Mouse (Mus musculus) kidney, embryonic 16.5 days (tissue): ENCODE data around the gene Atp4b. TPM values are rescaled to one million over a fixed set of nuclear protein-coding genes. Genes with fewer than 3 reads are reported as not detected.

Source experiments
- ATAC-seq: fragments of 200-750 bp; cut with Nextera tagmentation; 2 replicates; pipeline ENCODE4 v1.8.0; 2017; ENCODE audit warnings: moderate TSS enrichment; ENCODE audit not compliant: low FRiP score, low TSS enrichment
- H3K27ac ChIP-seq: fragments of 300-500 bp; sonication (generic); 2 replicates; pipeline ENCODE4 v1.5.1; 2014; ENCODE audit warnings: low read length
- H3K27me3 ChIP-seq: fragments of 300-500 bp; sonication (generic); 2 replicates; pipeline ENCODE4 v1.6.1; 2014; ENCODE audit warnings: low read length, control low read depth, mixed read lengths; ENCODE audit not compliant: insufficient read depth
- H3K36me3 ChIP-seq: fragments of 300-500 bp; sonication (generic); 2 replicates; pipeline ENCODE4 v1.6.1; 2014; ENCODE audit warnings: low read length, control low read depth, mixed read lengths; ENCODE audit not compliant: insufficient read depth
- H3K4me1 ChIP-seq: fragments of 300-500 bp; sonication (generic); 2 replicates; pipeline ENCODE4 v1.6.1; 2014; ENCODE audit warnings: low read length, control low read depth, mixed read lengths; ENCODE audit not compliant: insufficient read depth
- H3K4me2 ChIP-seq: fragments of 300-500 bp; sonication (generic); replicated peaks from 2 replicates; pipeline ENCODE4 v1.6.1; 2014; ENCODE audit warnings: low read depth, low read length
- H3K4me3 ChIP-seq: fragments of 300-500 bp; sonication (generic); 2 replicates; pipeline ENCODE4 v1.5.1; 2014; ENCODE audit warnings: mild to moderate bottlenecking, low read length
- H3K9ac ChIP-seq: fragments of 300-500 bp; sonication (generic); replicated peaks from 2 replicates; pipeline ENCODE4 v1.6.1; 2014; ENCODE audit warnings: low read length
- H3K9me3 ChIP-seq: fragments of 300-500 bp; sonication (generic); 2 replicates; pipeline ENCODE4 v1.6.1; 2016; ENCODE audit warnings: low read length, control low read depth
- WGBS: fragments of 180-500 bp; shearing (Covaris S2); extraction: QIAGEN DNeasy Blood & Tissue Kit; methylation state at CpG from one replicate; pipeline ENCODE4 v1.1.7; 2014; 5-methylcytosine and 5-hydroxymethylcytosine counted together
- polyA plus RNA-seq: library from polyadenylated mRNA; unstranded; fragments of >200 nt; fragmentation: Nextera tagmentation; extraction: Ambion mirVana; gene quantifications from 2 replicates; pipeline ENCODE4 v1.2.1, GENCODE M21; 2015

Atp4b gene
- not detected in 2 replicates for polyA plus RNA-seq

- Histone ChIP-seq H3K27ac (no peak within 1 kb of the TSS), H3K36me3 (no peaks in the 10 kb centered on the region), H3K27me3 (no peaks in the 10 kb centered on the region), H3K4me2 (no peak within 1 kb of the TSS), H3K4me3 (no peak within 1 kb of the TSS), H3K4me1 (no peaks in the 10 kb centered on the region), H3K9ac (no peak within 1 kb of the TSS), H3K9me3 (no peaks in the 10 kb centered on the region)
- 86% methylated on average over 5 of the region's 5 CpGs for WGBS
- ATAC-seq, result no peak
Measured at GRCm38 (mm10) chr8:13396725-13397124, at the start of gene Atp4b. Gene Atp4b, minus strand, starts transcription at chr8:13396825.

GRCm38 (mm10) chr8:13442152-13442551 is 45.5 kb upstream of the Atp4b start:
- no peak for ATAC-seq
- no peak overlapping the region for H3K4me2 ChIP-seq
- 86% methylated on average over 2 of the region's 2 CpGs for WGBS

DNA sequence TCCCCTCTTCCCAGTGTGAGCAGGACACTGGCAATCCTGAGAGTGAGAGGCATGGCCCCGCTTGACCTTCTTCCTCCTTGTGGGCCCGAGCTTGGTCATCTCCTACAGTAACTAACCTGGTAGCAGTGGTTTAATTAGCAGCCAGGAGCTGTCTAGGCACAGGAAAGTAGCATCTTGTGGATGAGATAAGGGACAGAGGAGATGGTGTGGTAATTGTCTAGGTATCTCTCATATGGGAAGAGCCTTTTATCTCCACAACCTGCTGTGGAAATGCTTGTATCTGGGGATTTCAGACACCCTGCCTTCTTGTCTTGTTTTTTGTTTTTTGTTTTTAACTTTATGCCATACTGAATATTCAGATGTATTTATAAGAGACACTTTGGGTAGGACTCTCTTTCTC is 40.9 kb upstream of the Atp4b start:
- Histone ChIP-seq H3K36me3 (no peaks in the 10 kb centered on the region), H3K27ac (no peak overlapping the region), H3K9me3 (no peaks in the 10 kb centered on the region), H3K4me1 (peaks cover 11% of the 10 kb centered on the region; the same call in 1 of the 2 replicates), H3K9ac (no peak overlapping the region), H3K27me3 (peaks cover 28% of the 10 kb centered on the region), H3K4me2 (no peak overlapping the region), H3K4me3 (no peak overlapping the region)
- ATAC-seq, result no peak
- 72% methylated on average over 2 of the region's 2 CpGs for WGBS

More at GRCm38 (mm10) chr8:13442152-13442551, 45.5 kb upstream of the Atp4b start:
- H3K9ac ChIP-seq, result no peak overlapping the region
- H3K4me3 ChIP-seq, result no peak overlapping the region
- H3K4me1 ChIP-seq, result no peaks in the 10 kb centered on the region
- H3K27ac ChIP-seq, result no peak overlapping the region
- no peaks in the 10 kb centered on the region for H3K36me3 ChIP-seq
- H3K9me3 ChIP-seq, result no peaks in the 10 kb centered on the region
- H3K27me3 ChIP-seq, result no peaks in the 10 kb centered on the region; the same call in 1 of the 2 replicates

GRCm38 (mm10) chr8:13436052-13436451 is 39.4 kb upstream of the Atp4b start:
- Histone ChIP-seq H3K4me2 (peak overlapping the region; percentile 40; the same call in 1 of the 2 replicates), H3K9ac (no peak overlapping the region), H3K36me3 (no peaks in the 10 kb centered on the region), H3K27ac (no peak overlapping the region), H3K9me3 (no peaks in the 10 kb centered on the region), H3K4me3 (no peak overlapping the region), H3K4me1 (peaks cover 11% of the 10 kb centered on the region; the same call in 1 of the 2 replicates), H3K27me3 (peaks cover 28% of the 10 kb centered on the region)
- ATAC-seq, result no peak
- 14% methylated on average over 8 of the region's 8 CpGs for WGBS

DNA sequence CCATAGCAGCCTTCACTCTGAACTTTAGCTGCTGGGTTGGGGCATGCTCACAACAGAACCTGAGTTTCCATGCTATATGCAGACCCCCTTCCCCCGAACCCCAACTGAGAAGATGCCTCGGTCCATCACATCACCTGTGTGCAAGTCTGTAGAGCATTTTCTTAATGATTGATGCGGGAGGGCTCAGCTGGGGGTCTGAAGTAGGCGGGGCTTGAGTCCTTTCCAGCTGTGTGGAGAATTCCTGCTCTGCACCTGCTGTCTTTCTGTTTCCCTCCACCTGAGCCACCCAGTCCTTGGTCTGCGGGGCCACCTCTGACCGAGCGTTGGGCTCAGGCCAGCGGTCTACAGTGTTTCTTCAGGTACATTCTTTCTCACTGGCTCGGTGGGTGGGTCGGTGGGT is 38.3 kb upstream of the Atp4b start, which contains the start of gene Tmem255b:
TSS of gene Tmem255b (plus strand) at position 301 of the 400 bp plus-strand sequence.
- Histone ChIP-seq H3K27ac (no peak within 1 kb of the TSS), H3K9ac (0 out of 2 replicates have a peak within 1 kb of the TSS, but pooled peaks have one; percentile 32), H3K4me2 (peak within 1 kb of the TSS; percentile 40), H3K4me1 (peaks cover 11% of the 10 kb centered on the region; the same call in 1 of the 2 replicates), H3K4me3 (peak within 1 kb of the TSS; percentile 20), H3K9me3 (no peaks in the 10 kb centered on the region), H3K36me3 (no peaks in the 10 kb centered on the region), H3K27me3 (peaks cover 28% of the 10 kb centered on the region)
- ATAC-seq, result no peak
- WGBS, result 19% methylated on average over 10 of the region's 10 CpGs

- H3K27ac ChIP-seq, result no peak overlapping the region
- H3K4me1 ChIP-seq, result peaks cover 11% of the 10 kb centered on the region; the same call in 1 of the 2 replicates
- no peak overlapping the region for H3K4me2 ChIP-seq
- H3K27me3 ChIP-seq, result peaks cover 28% of the 10 kb centered on the region
- no peak overlapping the region for H3K9ac ChIP-seq
- H3K36me3 ChIP-seq, result no peaks in the 10 kb centered on the region
- H3K9me3 ChIP-seq, result no peaks in the 10 kb centered on the region
- 58% methylated on average over 5 of the region's 5 CpGs for WGBS
- no peak overlapping the region for H3K4me3 ChIP-seq
- no peak for ATAC-seq
Measured at GRCm38 (mm10) chr8:13433130-13433529, 36.5 kb upstream of the Atp4b start.

DNA sequence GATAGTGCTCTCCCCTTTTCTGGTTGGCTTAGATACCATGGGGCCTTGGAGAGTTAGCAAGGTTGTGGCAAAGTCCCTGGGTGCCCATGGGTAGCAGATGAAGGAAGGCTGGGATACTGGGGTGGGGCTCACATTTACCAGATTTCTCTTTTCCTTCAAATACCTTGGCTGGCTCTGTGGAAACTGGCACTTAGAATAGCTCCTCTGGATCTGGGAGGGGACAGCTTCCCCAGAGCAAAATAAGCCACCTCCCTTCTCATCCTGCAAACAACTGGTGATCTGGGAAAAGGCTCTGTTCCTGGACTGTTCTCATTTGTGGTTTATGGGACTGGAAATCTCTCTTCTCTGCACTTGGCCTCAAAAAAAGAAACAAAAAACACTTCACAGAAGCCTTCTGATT is 34.2 kb upstream of the Atp4b start:
- Histone ChIP-seq H3K4me1 (peaks cover 10% of the 10 kb centered on the region; the same call in 1 of the 2 replicates), H3K9me3 (no peaks in the 10 kb centered on the region), H3K27ac (no peak overlapping the region), H3K36me3 (no peaks in the 10 kb centered on the region), H3K4me2 (no peak overlapping the region), H3K9ac (no peak overlapping the region), H3K4me3 (no peak overlapping the region), H3K27me3 (peaks cover 17% of the 10 kb centered on the region)
- no peak for ATAC-seq

GRCm38 (mm10) chr8:13430412-13430811 is 33.8 kb upstream of the Atp4b start:
- Histone ChIP-seq H3K4me1 (peaks cover 6% of the 10 kb centered on the region; the same call in 1 of the 2 replicates), H3K9me3 (no peaks in the 10 kb centered on the region), H3K9ac (no peak overlapping the region), H3K4me2 (no peak overlapping the region), H3K27ac (no peak overlapping the region), H3K4me3 (no peak overlapping the region), H3K27me3 (peaks cover 12% of the 10 kb centered on the region), H3K36me3 (no peaks in the 10 kb centered on the region)
- 75% methylated on average over 7 of the region's 7 CpGs for WGBS
- ATAC-seq, result no peak

DNA sequence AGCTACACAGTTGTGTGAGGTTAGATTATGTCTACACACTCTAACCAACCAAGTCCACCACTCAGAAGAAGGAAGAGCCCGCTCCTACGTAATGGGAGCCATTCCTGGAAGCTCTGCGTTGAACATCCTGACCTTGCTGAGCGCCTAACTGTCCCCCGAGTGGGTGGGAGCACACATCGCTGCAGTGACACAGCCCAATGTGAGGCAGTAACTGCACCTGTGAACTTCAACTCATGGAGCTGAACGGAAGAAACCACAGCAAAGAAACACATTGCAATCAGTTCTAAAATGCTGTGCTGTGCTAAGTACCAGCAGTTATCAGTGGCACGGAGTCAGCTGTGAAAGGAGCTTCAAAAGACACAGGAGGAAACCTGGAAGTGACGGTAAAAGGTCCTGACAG is 31.5 kb upstream of the Atp4b start:
- WGBS, result 68% methylated on average over 9 of the region's 9 CpGs
- no peak overlapping the region for H3K9ac ChIP-seq
- H3K4me2 ChIP-seq, result no peak overlapping the region
- no peaks in the 10 kb centered on the region for H3K36me3 ChIP-seq
- no peaks in the 10 kb centered on the region for H3K4me1 ChIP-seq
- no peak for ATAC-seq
- no peak overlapping the region for H3K27ac ChIP-seq
- no peak overlapping the region for H3K4me3 ChIP-seq
- no peaks in the 10 kb centered on the region for H3K9me3 ChIP-seq
- no peaks in the 10 kb centered on the region for H3K27me3 ChIP-seq

GRCm38 (mm10) chr8:13427351-13427750 is 30.7 kb upstream of the Atp4b start:
- no peak for ATAC-seq
- H3K4me2 ChIP-seq, result no peak overlapping the region
- no peaks in the 10 kb centered on the region for H3K9me3 ChIP-seq
- H3K27ac ChIP-seq, result no peak overlapping the region
- no peak overlapping the region for H3K9ac ChIP-seq
- H3K4me1 ChIP-seq, result no peaks in the 10 kb centered on the region
- H3K36me3 ChIP-seq, result no peaks in the 10 kb centered on the region
- no peaks in the 10 kb centered on the region for H3K27me3 ChIP-seq
- no peak overlapping the region for H3K4me3 ChIP-seq
- WGBS, result 68% methylated on average over 6 of the region's 6 CpGs
